Mouse (Mus musculus): ENCODE measurements around the gene Edil3. TPM values are rescaled to one million over a fixed set of nuclear protein-coding genes. Genes with fewer than 3 reads are reported as not detected.

Edil3 gene
- polyA plus RNA-seq, 1 experiment from 2014 or later, result 2.3 TPM

GRCm38 (mm10) chr13:89286696-89287305, 465.5 kb downstream of the Edil3 start:
- Histone ChIP-seq H3K9me3 (replicated peaks; ENCODE audit: low read length) (no peaks in the 10 kb centered on the region), H3K27me3 (ENCODE audit: insufficient read depth, low read length) (no peaks in the 10 kb centered on the region), H3K4me3 (replicated peaks; ENCODE audit: low read depth, low read length) (no peak overlapping the region), H3K36me3 (ENCODE audit: insufficient read depth, low read length) (no peaks in the 10 kb centered on the region), H3K9ac (ENCODE audit: low read depth, low read length) (no peak overlapping the region), H3K4me1 (replicated peaks; ENCODE audit: insufficient read depth, low read length) (no peaks in the 10 kb centered on the region), H3K4me2 (ENCODE audit: low read length) (no peak overlapping the region), H3K27ac (no peak overlapping the region)
- WGBS, result 69% methylated on average over 5 of the region's 5 CpGs
- no peak for DNase-seq (ENCODE audit: low spot score)
- TF ChIP-seq CTCF (IDR thresholded peaks at IDR 0.05; ENCODE audit: low read depth), result no peak
- no peak for ATAC-seq (replicated peaks; ENCODE audit: low FRiP score, low read depth)

- ATAC-seq (replicated peaks; ENCODE audit: low FRiP score, low read depth) (no peak), DNase-seq (ENCODE audit: low spot score) (peak; percentile 45)
- Histone ChIP-seq H3K27me3 (ENCODE audit: insufficient read depth, low read length) (no peaks in the 10 kb centered on the region), H3K4me3 (replicated peaks; ENCODE audit: low read depth, low read length) (no peak overlapping the region), H3K9ac (ENCODE audit: low read depth, low read length) (no peak overlapping the region), H3K27ac (no peak overlapping the region), H3K9me3 (replicated peaks; ENCODE audit: low read length) (no peaks in the 10 kb centered on the region), H3K4me1 (replicated peaks; ENCODE audit: insufficient read depth, low read length) (no peaks in the 10 kb centered on the region), H3K4me2 (ENCODE audit: low read length) (no peak overlapping the region), H3K36me3 (ENCODE audit: insufficient read depth, low read length) (no peaks in the 10 kb centered on the region)
- 43% methylated on average over 4 of the region's 4 CpGs for WGBS
- TF ChIP-seq CTCF (IDR thresholded peaks at IDR 0.05; ENCODE audit: low read depth), result no peak
These were observed 466.9 kb downstream of the Edil3 start for GRCm38 (mm10) chr13:89288201-89288600.

GRCm38 (mm10) chr13:89321155-89321554, 499.9 kb downstream of the Edil3 start:
- Histone ChIP-seq H3K4me2 (ENCODE audit: low read length) (no peak overlapping the region), H3K9me3 (replicated peaks; ENCODE audit: low read length) (no peaks in the 10 kb centered on the region), H3K27me3 (ENCODE audit: insufficient read depth, low read length) (no peaks in the 10 kb centered on the region), H3K9ac (ENCODE audit: low read depth, low read length) (no peak overlapping the region), H3K4me1 (replicated peaks; ENCODE audit: insufficient read depth, low read length) (no peaks in the 10 kb centered on the region), H3K36me3 (ENCODE audit: insufficient read depth, low read length) (no peaks in the 10 kb centered on the region), H3K27ac (no peak overlapping the region), H3K4me3 (replicated peaks; ENCODE audit: low read depth, low read length) (no peak overlapping the region)
- DNase-seq (ENCODE audit: low spot score) (no peak), ATAC-seq (replicated peaks; ENCODE audit: low FRiP score, low read depth) (no peak)
- 79% methylated on average over 1 of the region's 1 CpGs for WGBS
- TF ChIP-seq CTCF (IDR thresholded peaks at IDR 0.05; ENCODE audit: low read depth), result no peak

GRCm38 (mm10) chr13:89324282-89324681, 503.0 kb downstream of the Edil3 start:
- H3K36me3 ChIP-seq (ENCODE audit: insufficient read depth, low read length), result no peaks in the 10 kb centered on the region
- no peak for TF ChIP-seq CTCF (IDR thresholded peaks at IDR 0.05; ENCODE audit: low read depth)
- no peaks in the 10 kb centered on the region for H3K9me3 ChIP-seq (replicated peaks; ENCODE audit: low read length)
- no peaks in the 10 kb centered on the region for H3K4me1 ChIP-seq (replicated peaks; ENCODE audit: insufficient read depth, low read length)
- no peak for ATAC-seq (replicated peaks; ENCODE audit: low FRiP score, low read depth)
- 79% methylated on average over 2 of the region's 2 CpGs for WGBS
- H3K4me3 ChIP-seq (replicated peaks; ENCODE audit: low read depth, low read length), result no peak overlapping the region
- no peak overlapping the region for H3K27ac ChIP-seq
- no peaks in the 10 kb centered on the region for H3K27me3 ChIP-seq (ENCODE audit: insufficient read depth, low read length)
- DNase-seq (ENCODE audit: low spot score), result no peak
- no peak overlapping the region for H3K9ac ChIP-seq (ENCODE audit: low read depth, low read length)
- H3K4me2 ChIP-seq (ENCODE audit: low read length), result no peak overlapping the region

GRCm38 (mm10) chr13:89334494-89334893, 513.2 kb downstream of the Edil3 start:
- Histone ChIP-seq H3K27ac (no peak overlapping the region), H3K9ac (ENCODE audit: low read depth, low read length) (no peak overlapping the region), H3K9me3 (replicated peaks; ENCODE audit: low read length) (no peaks in the 10 kb centered on the region), H3K27me3 (ENCODE audit: insufficient read depth, low read length) (no peaks in the 10 kb centered on the region), H3K4me2 (ENCODE audit: low read length) (no peak overlapping the region), H3K4me1 (replicated peaks; ENCODE audit: insufficient read depth, low read length) (no peaks in the 10 kb centered on the region), H3K4me3 (replicated peaks; ENCODE audit: low read depth, low read length) (no peak overlapping the region), H3K36me3 (ENCODE audit: insufficient read depth, low read length) (no peaks in the 10 kb centered on the region)
- 66% methylated on average over 1 of the region's 1 CpGs for WGBS
- DNase-seq (ENCODE audit: low spot score) (peak; percentile 51), ATAC-seq (replicated peaks; ENCODE audit: low FRiP score, low read depth) (no peak)
- TF ChIP-seq CTCF (IDR thresholded peaks at IDR 0.05; ENCODE audit: low read depth), result peak; percentile 61

DNA sequence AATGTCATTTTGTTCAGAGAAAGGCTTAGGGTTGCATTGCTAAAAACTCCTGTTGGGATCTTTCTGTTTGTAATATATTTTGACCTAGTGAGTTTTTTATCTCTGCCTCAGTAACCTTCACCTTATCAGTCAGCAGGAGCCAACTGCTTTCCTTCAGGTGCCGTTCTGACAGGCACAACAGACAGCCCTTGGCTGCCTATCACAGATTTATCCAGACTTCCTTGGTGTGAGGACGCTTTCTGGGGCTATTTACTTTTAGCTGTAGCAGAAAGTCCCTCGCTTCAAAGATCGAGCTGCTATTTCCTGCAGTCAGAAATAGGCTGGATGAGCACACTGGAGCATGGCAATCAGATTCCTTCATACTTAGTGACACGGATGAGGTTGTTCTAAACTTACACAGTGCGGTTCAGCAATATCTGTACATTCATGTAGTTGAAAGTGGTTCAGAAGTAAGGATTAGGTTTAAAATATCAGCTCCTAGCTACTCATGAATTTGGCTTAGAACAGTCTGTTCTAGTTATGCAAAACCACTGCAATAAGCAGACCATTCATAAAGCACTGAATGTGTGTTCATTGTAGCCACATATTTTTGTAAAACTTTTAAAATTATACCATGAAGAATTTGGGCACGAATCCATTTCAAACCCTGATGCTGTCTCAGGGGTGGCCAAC, 514.8 kb downstream of the Edil3 start:
- Histone ChIP-seq H3K4me3 (replicated peaks; ENCODE audit: low read depth, low read length) (no peak overlapping the region), H3K9ac (ENCODE audit: low read depth, low read length) (no peak overlapping the region), H3K27me3 (ENCODE audit: insufficient read depth, low read length) (no peaks in the 10 kb centered on the region), H3K27ac (no peak overlapping the region), H3K36me3 (ENCODE audit: insufficient read depth, low read length) (no peaks in the 10 kb centered on the region), H3K4me2 (ENCODE audit: low read length) (no peak overlapping the region), H3K9me3 (replicated peaks; ENCODE audit: low read length) (no peaks in the 10 kb centered on the region), H3K4me1 (replicated peaks; ENCODE audit: insufficient read depth, low read length) (no peaks in the 10 kb centered on the region)
- TF ChIP-seq CTCF (IDR thresholded peaks at IDR 0.05; ENCODE audit: low read depth), result no peak
- 39% methylated on average over 7 of the region's 7 CpGs for WGBS
- ATAC-seq (replicated peaks; ENCODE audit: low FRiP score, low read depth), result no peak
- DNase-seq (ENCODE audit: low spot score), result no peak

All from kidney, postnatal 0 days (tissue).